Mouse (Mus musculus) cerebellum, adult 9-10 months (tissue): ENCODE data around the gene Prnd.

Source experiments
- DNase-seq: peaks from one replicate; pipeline ENCODE4 v3.0.0; 2022

Gene Prnd

GRCm38 (mm10) chr2:131941501-131941900, 9.2 kb upstream of the Prnd start:
- DNase-seq: no peak

- no peak for DNase-seq
Measured at GRCm38 (mm10) chr2:131944370-131944769, 6.3 kb upstream of the Prnd start.

GRCm38 (mm10) chr2:131945225-131945624, 5.4 kb upstream of the Prnd start:
- no peak for DNase-seq

- no peak for DNase-seq
Measured at GRCm38 (mm10) chr2:131945765-131946164, 4.9 kb upstream of the Prnd start.

GRCm38 (mm10) chr2:131946351-131946750, 4.3 kb upstream of the Prnd start:
- no peak for DNase-seq

GRCm38 (mm10) chr2:131948156-131948555, 2.5 kb upstream of the Prnd start:
- DNase-seq: no peak

GRCm38 (mm10) chr2:131948916-131949639, 1.6 kb upstream of the Prnd start:
- DNase-seq: no peak

- DNase-seq: peak; percentile 61
Measured at GRCm38 (mm10) chr2:131949767-131950597, 679 bp upstream of the Prnd start.

- no peak for DNase-seq
Measured at GRCm38 (mm10) chr2:131952456-131952855, 1.8 kb downstream of the Prnd start.

GRCm38 (mm10) chr2:131952961-131953538, 2.4 kb downstream of the Prnd start:
- no peak for DNase-seq

- no peak for DNase-seq
Measured at GRCm38 (mm10) chr2:131953711-131954110, 3.0 kb downstream of the Prnd start.

GRCm38 (mm10) chr2:131954835-131955234, 4.2 kb downstream of the Prnd start:
- DNase-seq: no peak

GRCm38 (mm10) chr2:131955264-131955663, 4.6 kb downstream of the Prnd start:
- no peak for DNase-seq

- no peak for DNase-seq
Measured at GRCm38 (mm10) chr2:131956336-131957256, 5.9 kb downstream of the Prnd start.

- DNase-seq: no peak
Measured at GRCm38 (mm10) chr2:131957731-131958222, 7.1 kb downstream of the Prnd start.

GRCm38 (mm10) chr2:131961671-131962070, 11.0 kb downstream of the Prnd start:
- no peak for DNase-seq

GRCm38 (mm10) chr2:131970597-131970996, 19.9 kb downstream of the Prnd start:
- no peak for DNase-seq

GRCm38 (mm10) chr2:131971098-131971497, 20.4 kb downstream of the Prnd start:
- DNase-seq: no peak

- no peak for DNase-seq
Measured at GRCm38 (mm10) chr2:131976663-131977062, 26.0 kb downstream of the Prnd start.

- DNase-seq: no peak
Measured at GRCm38 (mm10) chr2:131980866-131981265, 30.2 kb downstream of the Prnd start.

GRCm38 (mm10) chr2:131982546-131983196, 32.0 kb downstream of the Prnd start:
- peak; percentile 58 for DNase-seq

GRCm38 (mm10) chr2:131987950-131988349, 37.3 kb downstream of the Prnd start:
- DNase-seq: no peak
